Mouse (Mus musculus): ENCODE results near the gene Tmem104. TPM values are rescaled to one million over a fixed set of nuclear protein-coding genes. Genes with fewer than 3 reads are reported as not detected.

Tmem104 gene
- polyA plus RNA-seq, 1 experiment from 2014 or later: 15.3 TPM

DNA sequence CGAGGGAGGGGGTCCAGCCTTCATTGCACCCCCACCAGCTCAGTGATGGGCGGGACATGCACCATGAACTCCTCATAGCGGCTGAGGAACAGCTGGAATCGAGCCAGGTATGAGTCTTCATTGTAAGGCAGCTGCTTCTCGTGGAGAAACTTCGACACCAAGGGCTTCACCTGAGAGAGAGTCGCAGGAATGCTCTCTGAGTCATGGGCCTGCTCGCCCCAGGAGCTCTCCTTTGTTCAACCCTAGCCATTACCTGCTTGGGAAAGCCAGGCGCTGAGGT is 96.1 kb downstream of the Tmem104 start:
- Histone ChIP-seq H3K9me3 (no peaks in the 10 kb centered on the region), H3K9ac (no peak overlapping the region), H3K36me3 (replicated peaks) (no peaks in the 10 kb centered on the region), H3K27ac (no peak overlapping the region), H3K4me2 (no peak overlapping the region), H3K4me1 (no peaks in the 10 kb centered on the region), H3K27me3 (replicated peaks) (no peaks in the 10 kb centered on the region), H3K4me3 (no peak overlapping the region)
- ATAC-seq (replicated peaks): no peak
- WGBS: 77% methylated on average over 9 of the region's 9 CpGs

DNA sequence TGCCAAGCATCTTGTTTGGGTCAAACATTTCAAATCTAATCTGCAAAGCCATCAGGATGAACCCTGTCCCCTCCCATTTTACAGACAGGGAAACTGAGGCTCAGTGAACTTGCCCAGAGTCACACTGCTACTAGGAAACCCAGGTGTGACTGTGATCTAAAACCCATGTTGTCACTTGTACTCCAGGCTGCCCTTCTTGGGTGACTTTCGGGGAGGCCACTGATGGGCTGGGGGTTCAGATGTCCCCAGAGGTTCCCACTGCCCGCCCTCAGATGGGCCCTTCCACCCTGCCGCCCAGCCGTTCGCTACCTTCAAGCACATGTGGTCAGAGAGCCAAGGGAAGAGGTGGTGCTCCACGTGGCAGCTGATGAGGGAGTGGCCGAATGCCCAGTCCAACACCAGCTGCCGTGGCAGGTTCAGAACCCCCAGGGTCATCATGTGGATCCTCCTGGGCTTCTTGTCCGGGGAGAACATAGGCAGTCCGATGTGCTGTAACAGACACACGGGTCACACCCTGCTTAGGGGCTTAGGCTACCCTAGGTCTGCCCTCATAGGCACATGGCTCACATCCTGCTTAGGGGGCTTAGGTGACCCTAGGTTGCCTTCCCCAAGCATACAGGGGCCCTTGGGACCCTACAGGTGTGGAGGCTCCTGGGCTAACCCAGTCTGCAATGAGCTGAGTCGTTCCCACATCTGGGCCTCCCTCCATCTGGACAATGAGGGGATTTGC is 96.8 kb downstream of the Tmem104 start:
- no peak overlapping the region for H3K9ac ChIP-seq
- H3K27ac ChIP-seq: no peak overlapping the region
- 88% methylated on average over 12 of the region's 12 CpGs for WGBS
- no peaks in the 10 kb centered on the region for H3K36me3 ChIP-seq (replicated peaks)
- no peaks in the 10 kb centered on the region for H3K9me3 ChIP-seq
- H3K27me3 ChIP-seq (replicated peaks): no peaks in the 10 kb centered on the region
- no peak overlapping the region for H3K4me3 ChIP-seq
- no peaks in the 10 kb centered on the region for H3K4me1 ChIP-seq
- ATAC-seq (replicated peaks): no peak
- H3K4me2 ChIP-seq: no peak overlapping the region

DNA sequence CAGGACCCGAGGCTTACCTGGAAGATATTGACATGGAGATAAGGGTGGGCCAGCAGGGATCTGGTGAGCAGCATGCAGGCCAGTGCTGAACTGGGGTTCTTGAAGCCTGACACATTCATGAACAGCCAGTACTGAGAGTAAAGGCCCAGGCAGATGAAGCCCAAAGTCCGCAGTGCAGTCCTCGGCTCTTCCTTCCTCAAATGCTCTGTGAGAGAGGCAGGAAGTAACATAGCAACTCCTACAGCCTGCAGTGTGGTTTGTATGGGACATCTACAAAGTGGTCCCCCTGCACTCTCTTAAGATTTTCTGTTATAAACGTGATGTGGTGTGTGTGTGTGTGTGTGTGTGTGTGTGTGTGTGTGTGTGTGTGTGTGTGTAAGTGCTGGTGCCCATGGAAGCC is 98.0 kb downstream of the Tmem104 start:
- H3K36me3 ChIP-seq (replicated peaks): no peaks in the 10 kb centered on the region
- H3K27me3 ChIP-seq (replicated peaks): no peaks in the 10 kb centered on the region
- no peak overlapping the region for H3K4me2 ChIP-seq
- H3K9me3 ChIP-seq: no peaks in the 10 kb centered on the region
- ATAC-seq (replicated peaks): no peak
- H3K9ac ChIP-seq: no peak overlapping the region
- H3K4me3 ChIP-seq: no peak overlapping the region
- WGBS: 79% methylated on average over 4 of the region's 4 CpGs
- H3K27ac ChIP-seq: no peak overlapping the region
- no peaks in the 10 kb centered on the region for H3K4me1 ChIP-seq

DNA sequence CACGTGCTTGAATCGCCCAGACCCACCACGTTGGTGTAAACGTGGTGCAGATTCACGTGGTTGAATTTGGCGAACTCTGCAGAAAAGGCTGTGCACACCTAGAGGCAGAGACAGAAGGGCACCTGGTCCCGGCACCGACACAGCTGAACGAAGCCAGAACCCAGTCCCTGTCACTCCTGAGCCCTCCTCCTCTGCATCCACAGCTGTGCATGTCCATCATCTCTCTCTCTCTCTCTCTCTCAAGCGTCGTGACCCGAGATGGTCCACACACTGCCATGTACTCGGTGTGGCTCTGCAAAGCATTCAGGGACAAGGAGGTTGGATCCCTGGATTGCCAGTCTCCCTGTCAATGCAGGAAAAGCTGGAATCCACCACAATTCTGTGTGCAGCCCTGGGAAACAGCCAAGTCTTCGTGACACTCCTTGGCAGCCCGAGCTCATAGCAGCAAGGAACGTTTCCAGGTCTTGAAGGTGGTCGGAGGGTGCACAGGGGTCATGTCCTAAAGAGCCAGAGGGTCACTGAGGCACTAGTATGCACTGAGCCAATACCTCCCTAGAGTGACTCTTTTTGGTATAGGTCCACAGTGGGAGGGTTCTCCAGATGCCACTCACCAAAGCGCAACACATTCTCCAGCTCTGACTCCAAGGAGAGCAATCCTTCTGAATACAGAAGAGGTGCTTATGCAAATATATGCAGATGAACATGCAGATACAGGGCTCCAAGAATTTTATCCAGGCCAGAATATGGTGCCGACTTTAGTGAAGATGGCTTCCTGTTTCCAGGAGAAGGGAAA is 99.1 kb downstream of the Tmem104 start:
- Histone ChIP-seq H3K4me3 (no peak overlapping the region), H3K9ac (no peak overlapping the region), H3K4me1 (no peaks in the 10 kb centered on the region), H3K27me3 (replicated peaks) (no peaks in the 10 kb centered on the region), H3K9me3 (no peaks in the 10 kb centered on the region), H3K4me2 (no peak overlapping the region), H3K27ac (peak overlapping the region; percentile 45; the same call in 1 of the 2 replicates), H3K36me3 (replicated peaks) (no peaks in the 10 kb centered on the region)
- ATAC-seq (replicated peaks): no peak; the same call in 1 of the 2 replicates
- 71% methylated on average over 19 of the region's 19 CpGs for WGBS

DNA sequence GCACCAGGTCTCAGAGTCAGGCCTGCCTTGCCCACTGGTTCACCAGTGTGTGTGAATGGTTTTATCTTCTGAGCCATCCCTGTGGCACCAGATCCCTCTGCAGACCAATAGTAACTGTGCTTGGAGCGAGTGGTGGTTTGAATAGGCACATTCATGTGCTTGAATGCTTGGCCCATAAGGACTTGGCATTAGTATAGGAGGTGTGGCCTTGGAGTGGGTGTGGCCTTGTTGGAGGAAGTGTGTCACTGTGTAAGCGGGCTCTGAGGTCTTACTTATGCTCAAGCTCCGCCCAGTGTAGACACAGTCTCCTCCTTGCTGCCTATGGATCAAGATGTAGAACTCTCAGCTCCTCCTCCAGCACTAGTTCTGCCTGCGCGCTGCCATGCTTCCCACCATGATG is 100.1 kb downstream of the Tmem104 start:
- WGBS: 83% methylated on average over 5 of the region's 5 CpGs
- Histone ChIP-seq H3K27me3 (replicated peaks) (no peaks in the 10 kb centered on the region), H3K4me3 (no peak overlapping the region), H3K9ac (no peak overlapping the region), H3K4me1 (no peaks in the 10 kb centered on the region), H3K27ac (no peak overlapping the region), H3K9me3 (no peaks in the 10 kb centered on the region), H3K4me2 (no peak overlapping the region), H3K36me3 (replicated peaks) (no peaks in the 10 kb centered on the region)
- ATAC-seq (replicated peaks): no peak

DNA sequence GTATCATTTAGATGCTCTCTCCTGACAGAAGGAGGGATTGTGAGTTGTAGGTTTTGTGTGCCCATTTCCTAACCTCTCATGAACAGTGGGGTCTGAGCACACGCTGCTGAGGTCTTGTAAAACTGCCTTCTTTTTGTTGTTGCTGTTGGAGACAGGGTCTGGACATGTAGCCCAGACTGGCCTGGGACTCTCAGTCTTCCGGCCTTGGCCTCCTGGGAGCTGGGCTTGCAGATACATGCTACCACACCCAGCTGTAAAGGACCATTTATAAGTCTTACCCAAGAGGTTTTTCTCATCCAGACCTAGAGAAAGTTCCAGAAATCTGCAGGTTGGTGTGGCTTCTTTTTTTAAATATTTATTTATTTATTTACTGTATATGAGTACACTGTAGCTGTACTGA is 101.0 kb downstream of the Tmem104 start:
- H3K9me3 ChIP-seq: no peaks in the 10 kb centered on the region
- no peaks in the 10 kb centered on the region for H3K27me3 ChIP-seq (replicated peaks)
- H3K4me3 ChIP-seq: no peak overlapping the region
- no peak for ATAC-seq (replicated peaks)
- H3K9ac ChIP-seq: no peak overlapping the region
- 86% methylated on average over 2 of the region's 2 CpGs for WGBS
- no peak overlapping the region for H3K27ac ChIP-seq
- no peaks in the 10 kb centered on the region for H3K36me3 ChIP-seq (replicated peaks)
- no peak overlapping the region for H3K4me2 ChIP-seq
- no peaks in the 10 kb centered on the region for H3K4me1 ChIP-seq

DNA sequence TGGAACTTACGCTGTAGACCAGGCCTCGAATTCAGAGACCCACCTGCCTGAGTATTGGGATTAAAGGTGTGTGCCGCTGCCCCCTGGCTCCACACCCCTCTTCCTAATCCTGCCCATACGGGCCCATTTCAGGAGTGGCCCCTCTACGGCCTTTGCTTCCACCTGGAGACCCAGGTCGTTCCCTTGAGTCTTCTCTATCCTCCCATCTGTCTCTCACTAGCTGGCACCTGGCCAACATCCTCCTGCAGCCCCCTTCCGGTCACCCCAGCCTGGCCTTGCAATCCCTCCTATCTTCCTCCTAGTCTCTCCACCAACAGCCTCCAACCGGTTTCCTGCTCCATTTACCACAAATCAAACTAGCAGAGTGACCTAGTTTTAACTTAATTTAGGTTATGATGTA is 102.6 kb downstream of the Tmem104 start:
- Histone ChIP-seq H3K4me1 (no peaks in the 10 kb centered on the region), H3K27ac (no peak overlapping the region), H3K36me3 (replicated peaks) (no peaks in the 10 kb centered on the region), H3K9ac (no peak overlapping the region), H3K9me3 (no peaks in the 10 kb centered on the region), H3K27me3 (replicated peaks) (no peaks in the 10 kb centered on the region), H3K4me2 (no peak overlapping the region), H3K4me3 (no peak overlapping the region)
- 84% methylated on average over 8 of the region's 8 CpGs for WGBS
- no peak for ATAC-seq (replicated peaks)

DNA sequence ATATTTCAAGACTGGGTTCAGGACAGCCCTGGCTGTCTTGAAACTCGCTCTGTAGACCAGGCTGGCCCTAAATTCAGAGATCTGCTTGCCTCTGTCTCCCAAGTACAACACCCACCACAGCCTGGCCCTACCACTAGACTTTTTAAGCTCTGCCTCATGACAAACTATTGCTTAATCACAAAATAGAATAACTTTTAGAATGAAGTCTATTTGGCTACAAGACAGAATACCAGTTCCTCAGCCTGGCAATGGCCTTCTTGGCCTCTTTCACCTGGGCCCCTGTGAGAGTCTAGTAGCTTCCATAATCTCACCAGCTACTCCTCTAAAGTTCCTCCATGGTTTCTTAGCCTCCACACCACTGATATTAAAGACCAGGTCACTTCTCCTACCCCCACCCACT is 103.0 kb downstream of the Tmem104 start:
- no peak overlapping the region for H3K9ac ChIP-seq
- H3K27ac ChIP-seq: no peak overlapping the region
- H3K36me3 ChIP-seq (replicated peaks): no peaks in the 10 kb centered on the region
- 68% methylated on average over 1 of the region's 1 CpGs for WGBS
- ATAC-seq (replicated peaks): no peak
- no peaks in the 10 kb centered on the region for H3K4me1 ChIP-seq
- H3K9me3 ChIP-seq: no peaks in the 10 kb centered on the region
- no peak overlapping the region for H3K4me2 ChIP-seq
- no peaks in the 10 kb centered on the region for H3K27me3 ChIP-seq (replicated peaks)
- H3K4me3 ChIP-seq: no peak overlapping the region

DNA sequence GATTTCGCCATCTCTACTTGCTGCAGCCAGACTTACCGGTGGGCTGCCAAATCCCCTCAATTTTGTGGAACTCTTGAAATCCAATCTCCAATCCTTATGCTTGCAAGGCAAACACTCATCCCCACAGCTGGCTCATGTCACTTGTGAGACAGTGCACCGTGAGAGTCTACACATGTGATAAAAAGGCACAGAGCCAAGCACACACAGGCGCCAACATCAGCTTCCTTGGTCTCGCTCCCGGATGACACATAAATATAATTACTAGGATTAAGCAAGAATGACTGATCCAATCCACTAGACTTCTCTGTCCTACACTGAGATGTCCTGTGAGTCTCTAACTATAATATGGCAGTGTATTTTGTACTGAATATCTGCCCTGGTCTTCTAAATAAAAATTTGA is 103.6 kb downstream of the Tmem104 start:
- no peaks in the 10 kb centered on the region for H3K27me3 ChIP-seq (replicated peaks)
- H3K9me3 ChIP-seq: no peaks in the 10 kb centered on the region
- 81% methylated on average over 6 of the region's 6 CpGs for WGBS
- no peaks in the 10 kb centered on the region for H3K4me1 ChIP-seq
- no peak overlapping the region for H3K27ac ChIP-seq
- H3K4me2 ChIP-seq: no peak overlapping the region
- ATAC-seq (replicated peaks): no peak
- H3K36me3 ChIP-seq (replicated peaks): no peaks in the 10 kb centered on the region
- no peak overlapping the region for H3K9ac ChIP-seq
- H3K4me3 ChIP-seq: no peak overlapping the region

DNA sequence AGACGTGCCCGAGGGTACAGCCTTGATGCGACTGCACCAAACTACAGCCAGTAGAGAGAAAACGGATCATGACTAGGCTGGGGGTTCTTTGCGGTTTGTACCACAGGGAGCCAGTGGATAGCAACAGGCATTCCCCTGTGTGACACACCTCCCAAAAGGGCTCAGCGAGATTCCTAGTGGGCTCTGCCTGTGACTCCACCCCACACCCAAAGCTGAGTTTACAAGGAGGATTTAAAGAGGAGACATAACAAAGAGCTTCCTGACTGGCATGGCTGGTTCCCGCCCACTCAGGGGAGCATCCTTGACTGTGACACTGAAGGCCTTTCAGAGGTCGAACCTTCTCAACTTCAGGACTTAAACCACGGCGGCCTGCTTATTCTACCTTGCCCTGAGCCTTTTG is 104.2 kb downstream of the Tmem104 start:
- no peak for ATAC-seq (replicated peaks)
- no peak overlapping the region for H3K9ac ChIP-seq
- 75% methylated on average over 10 of the region's 10 CpGs for WGBS
- peaks cover 2% of the 10 kb centered on the region; the same call in 1 of the 2 replicates for H3K4me1 ChIP-seq
- no peak overlapping the region for H3K27ac ChIP-seq
- no peak overlapping the region for H3K4me2 ChIP-seq
- H3K9me3 ChIP-seq: no peaks in the 10 kb centered on the region
- no peaks in the 10 kb centered on the region for H3K36me3 ChIP-seq (replicated peaks)
- H3K4me3 ChIP-seq: no peak overlapping the region
- 0 out of 2 replicates have a peak, but pooled peaks cover 3% of the 10 kb centered on the region for H3K27me3 ChIP-seq (replicated peaks)

DNA sequence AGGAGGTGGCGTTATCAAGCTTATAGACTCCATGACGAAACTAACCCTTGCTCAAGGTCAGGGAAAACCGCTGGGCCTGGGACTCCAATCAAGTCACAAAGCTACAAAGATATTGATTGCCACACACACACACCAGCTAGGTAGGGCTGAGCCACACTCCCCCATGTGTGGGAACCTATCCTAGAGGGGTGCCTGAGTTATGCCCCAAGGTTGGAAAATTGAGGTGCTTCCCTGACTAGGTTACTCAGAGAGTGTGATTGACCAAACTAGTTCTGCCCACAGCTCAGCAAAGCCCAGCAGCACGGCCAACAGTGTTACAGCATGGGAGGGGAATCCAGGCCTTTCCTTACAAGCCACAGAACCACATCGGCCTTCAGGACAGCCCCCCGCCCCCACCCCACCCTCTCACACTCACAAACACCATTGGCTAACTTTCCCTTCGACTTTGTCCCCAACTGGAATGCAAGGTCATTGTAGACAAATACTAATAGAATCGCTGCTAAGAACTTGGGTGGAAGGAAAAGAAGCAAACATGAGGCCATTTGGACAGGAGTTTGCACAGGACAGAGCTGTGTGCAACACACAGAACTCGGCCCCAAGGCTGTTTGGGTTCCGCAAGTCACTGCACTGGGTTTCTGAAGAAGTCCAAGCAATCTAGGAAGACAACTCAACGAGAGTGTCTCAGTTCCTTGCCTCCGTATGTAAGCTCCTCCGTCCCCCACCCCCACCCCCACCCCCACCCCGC is 105.5 kb downstream of the Tmem104 start:
- no peak overlapping the region for H3K4me2 ChIP-seq
- 0 out of 2 replicates have a peak, but pooled peaks cover 5% of the 10 kb centered on the region for H3K27me3 ChIP-seq (replicated peaks)
- H3K9me3 ChIP-seq: no peaks in the 10 kb centered on the region
- 71% methylated on average over 14 of the region's 14 CpGs for WGBS
- H3K4me3 ChIP-seq: no peak overlapping the region
- H3K9ac ChIP-seq: no peak overlapping the region
- no peak for ATAC-seq (replicated peaks)
- no peak overlapping the region for H3K27ac ChIP-seq
- H3K36me3 ChIP-seq (replicated peaks): no peaks in the 10 kb centered on the region
- H3K4me1 ChIP-seq: peaks cover 14% of the 10 kb centered on the region

DNA sequence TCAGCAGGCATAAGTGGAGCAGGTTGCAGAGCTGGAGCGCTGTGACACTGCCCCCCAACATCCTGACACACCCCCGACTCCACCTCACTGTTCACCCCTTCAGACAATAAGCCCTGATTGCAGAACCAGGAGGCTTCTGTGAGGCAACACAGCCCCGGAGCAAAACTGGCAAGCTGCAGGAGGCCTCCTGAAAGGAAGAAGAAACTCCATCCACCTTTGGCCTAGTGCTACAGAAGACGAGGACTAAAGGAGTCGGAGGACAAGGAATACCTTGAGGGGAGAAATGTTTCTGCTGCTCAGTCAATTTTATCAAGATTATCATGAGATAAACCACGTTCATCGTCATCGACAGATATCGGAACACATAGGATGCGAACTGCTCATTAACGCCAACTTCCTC is 108.7 kb downstream of the Tmem104 start:
- WGBS: 89% methylated on average over 11 of the region's 11 CpGs
- Histone ChIP-seq H3K4me2 (no peak overlapping the region), H3K27me3 (replicated peaks) (0 out of 2 replicates have a peak, but pooled peaks cover 5% of the 10 kb centered on the region), H3K36me3 (replicated peaks) (no peaks in the 10 kb centered on the region), H3K27ac (no peak overlapping the region), H3K4me1 (peaks cover 14% of the 10 kb centered on the region), H3K9me3 (no peaks in the 10 kb centered on the region), H3K9ac (no peak overlapping the region), H3K4me3 (no peak overlapping the region)
- ATAC-seq (replicated peaks): no peak
